Mouse (Mus musculus): ENCODE measurements around the gene Slc25a19.
"Not testable (repeated sequence)": the region's sequence is repeated elsewhere in the genome, so short reads cannot be mapped to it uniquely, and the experiment has no call there.

Slc25a19 gene

DNA sequence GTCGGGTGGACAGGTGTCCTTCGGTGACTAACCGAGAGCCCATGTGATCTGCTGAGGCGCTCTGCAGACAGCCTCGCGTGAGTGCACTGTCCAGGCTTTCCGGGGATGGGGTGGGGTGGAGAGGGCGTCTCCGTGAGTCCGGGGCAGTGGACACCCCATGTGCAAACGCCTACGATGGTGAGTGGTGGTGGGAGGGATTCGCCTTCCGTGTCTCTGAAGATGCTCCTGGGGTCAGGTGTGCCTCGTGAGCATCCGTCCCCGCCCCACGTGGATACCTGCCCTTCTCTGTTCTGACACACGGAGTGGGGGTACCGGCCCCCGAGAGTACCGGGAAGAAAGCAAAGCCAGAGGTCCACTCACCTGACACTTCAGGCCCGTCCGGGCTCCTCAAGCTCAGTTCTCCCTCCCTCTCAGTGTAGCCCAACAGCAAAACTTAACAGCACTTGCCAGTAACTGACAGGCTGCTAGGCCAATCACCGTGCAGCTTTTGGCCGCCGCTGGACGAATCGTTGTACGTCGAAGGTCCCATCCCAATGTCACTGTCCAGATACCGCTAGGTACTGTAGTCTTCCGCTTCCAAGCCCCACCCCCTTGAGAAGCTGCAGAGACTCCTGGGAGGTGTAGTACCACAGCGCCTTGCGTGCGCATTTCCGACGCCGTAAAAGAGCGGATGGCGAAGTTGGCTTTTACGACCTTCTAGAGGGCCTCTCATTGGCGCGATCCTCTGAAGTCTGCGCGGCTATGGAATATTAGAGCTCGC lies at the start of gene Slc25a19:
Slc25a19 (minus strand) TSS at position 591 of the 760 bp plus-strand sequence.
- peak; percentile 99 for DNase-seq (ENCODE audit: low read depth, low spot score)

- DNase-seq (ENCODE audit: low read depth, low spot score) = no peak
Measured at GRCm38 (mm10) chr11:115677511-115677910, 49.4 kb upstream of the Slc25a19 start.

GRCm38 (mm10) chr11:115676738-115677137 lies 48.6 kb upstream of the Slc25a19 start:
- no peak for DNase-seq (ENCODE audit: low read depth, low spot score)

DNA sequence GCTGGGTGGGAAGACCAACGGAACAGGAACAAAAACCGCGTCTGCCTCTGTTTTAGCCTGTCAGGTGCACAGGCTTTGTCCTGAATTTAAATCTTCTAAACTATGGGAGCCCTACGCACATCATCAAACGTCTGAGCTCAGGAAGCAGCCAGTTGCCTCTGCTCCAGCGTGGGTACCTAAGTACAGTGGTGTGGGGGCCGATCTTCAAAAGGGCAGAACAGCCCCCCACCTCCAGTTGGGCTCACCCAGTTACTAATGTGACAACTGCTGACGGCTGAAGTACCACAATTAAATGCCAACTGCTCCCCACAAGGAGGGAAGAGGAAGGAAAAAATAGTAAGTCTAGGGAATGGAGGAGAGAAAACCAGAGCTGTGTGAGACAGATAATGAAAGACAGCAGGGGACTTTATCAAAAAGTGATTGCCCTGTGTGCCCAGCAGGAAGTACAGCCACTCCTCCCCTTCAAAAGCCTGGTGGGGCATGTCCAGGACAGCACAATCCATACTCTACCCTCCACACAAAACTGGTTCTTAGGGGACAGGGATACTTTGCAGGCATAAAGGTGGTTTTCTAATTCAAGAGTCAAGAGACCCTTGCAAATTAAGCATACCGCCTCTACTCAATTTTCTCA lies 46.3 kb upstream of the Slc25a19 start:
- DNase-seq (ENCODE audit: low read depth, low spot score) = no peak

DNA sequence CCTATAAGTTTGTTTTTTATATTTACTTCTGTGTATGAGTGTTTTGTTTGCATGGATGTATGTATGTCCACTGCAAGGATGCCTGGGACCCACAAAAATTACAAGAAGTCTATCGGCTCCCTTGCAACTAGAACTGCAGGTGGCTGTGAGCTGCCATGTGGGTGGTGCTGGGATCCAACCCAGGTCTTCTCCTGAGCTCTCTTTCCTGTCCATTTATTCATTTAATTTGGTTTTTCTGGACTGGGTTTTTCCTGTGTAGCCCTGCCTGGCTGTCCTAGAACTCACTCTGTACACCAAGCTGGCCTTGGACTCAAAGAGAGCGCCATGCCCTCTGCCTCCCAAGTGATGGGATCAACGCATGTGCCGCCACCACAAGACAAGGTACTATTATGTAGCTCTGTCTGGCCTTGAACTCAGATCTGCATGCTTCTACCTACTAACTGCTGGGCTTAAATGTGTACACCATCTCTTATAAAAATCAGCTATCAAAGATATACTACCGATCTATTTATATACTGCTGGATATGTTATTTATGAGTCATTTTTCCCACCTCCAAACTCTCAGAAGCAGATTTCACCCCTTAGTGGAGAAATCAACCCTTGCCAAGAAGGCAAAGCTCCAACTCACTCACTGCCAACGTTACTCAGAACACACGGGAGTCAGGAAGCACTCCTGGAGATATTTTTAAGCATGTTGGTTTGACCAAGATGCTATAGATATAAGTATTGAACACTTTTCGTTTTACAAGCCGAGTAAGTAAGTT lies 45.6 kb upstream of the Slc25a19 start:
- DNase-seq (ENCODE audit: low read depth, low spot score) = no peak

- DNase-seq (ENCODE audit: low read depth, low spot score) = no peak
Measured at GRCm38 (mm10) chr11:115672226-115672987, 44.3 kb upstream of the Slc25a19 start.

- DNase-seq (ENCODE audit: low read depth, low spot score) = peak; percentile 42
Measured at GRCm38 (mm10) chr11:115670451-115671050, 42.5 kb upstream of the Slc25a19 start.

DNA sequence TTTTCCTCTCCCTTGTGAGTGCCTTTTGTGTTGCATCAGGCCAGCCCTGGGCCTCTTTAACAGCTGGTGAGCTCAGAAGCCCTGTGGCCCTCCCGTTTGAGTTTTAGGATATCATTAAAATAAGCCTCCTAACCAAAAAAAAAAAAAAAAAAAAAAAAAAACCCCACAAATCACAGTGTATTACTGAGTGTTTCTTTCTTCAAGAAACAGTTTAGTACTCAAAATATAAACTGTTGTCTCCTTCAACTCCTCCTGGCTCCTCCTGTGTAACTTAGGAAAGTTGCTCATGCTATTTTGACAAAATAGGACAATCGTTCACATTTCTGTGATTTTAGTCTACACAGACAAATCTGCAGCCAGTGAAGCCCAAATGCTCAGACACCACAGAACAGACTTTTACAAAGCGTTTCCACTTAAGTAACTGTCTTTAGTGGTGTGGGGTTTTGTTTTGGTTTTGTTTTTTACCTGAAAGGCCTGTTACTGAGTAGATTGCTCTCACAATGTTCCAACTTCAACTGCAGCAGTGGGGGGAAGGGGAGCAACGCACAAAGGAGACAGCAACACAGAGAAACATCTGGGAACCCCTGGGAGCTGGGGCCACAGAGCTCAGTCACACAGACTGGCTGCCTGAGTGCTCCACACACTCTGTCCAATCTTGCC lies 35.7 kb upstream of the Slc25a19 start:
- DNase-seq (ENCODE audit: low read depth, low spot score) = no peak

GRCm38 (mm10) chr11:115660376-115660775 lies 32.3 kb upstream of the Slc25a19 start:
- no peak for DNase-seq (ENCODE audit: low read depth, low spot score)

- no peak for DNase-seq (ENCODE audit: low read depth, low spot score)
Measured at GRCm38 (mm10) chr11:115658521-115658920, 30.4 kb upstream of the Slc25a19 start.

- no peak for DNase-seq (ENCODE audit: low read depth, low spot score)
Measured at GRCm38 (mm10) chr11:115654128-115654527, 26.0 kb upstream of the Slc25a19 start.

- DNase-seq (ENCODE audit: low read depth, low spot score) = no peak
Measured at GRCm38 (mm10) chr11:115653194-115653593, 25.1 kb upstream of the Slc25a19 start.

- DNase-seq (ENCODE audit: low read depth, low spot score) = no peak
Measured at GRCm38 (mm10) chr11:115651680-115652079, 23.6 kb upstream of the Slc25a19 start.

DNA sequence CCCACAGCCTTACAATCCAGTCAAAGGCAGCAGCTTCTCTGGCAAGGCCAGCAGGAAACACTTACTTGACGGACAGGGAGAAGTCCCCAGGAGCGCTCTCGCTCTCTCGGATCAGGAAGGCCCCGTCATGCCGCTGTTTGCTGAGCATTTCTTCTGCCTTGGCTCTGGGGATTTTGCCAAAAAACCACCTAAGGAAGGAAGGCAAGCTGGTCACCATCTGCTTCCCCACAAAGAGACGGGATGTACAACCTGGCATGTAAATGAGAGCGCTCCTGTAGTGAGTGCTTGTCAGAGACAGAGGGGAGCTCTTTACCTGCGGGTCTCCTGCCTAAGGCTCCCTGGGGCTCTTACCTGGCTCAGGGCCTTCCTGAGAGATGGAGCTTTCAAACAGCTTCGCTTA lies 21.6 kb upstream of the Slc25a19 start:
- no peak for DNase-seq (ENCODE audit: low read depth, low spot score)

DNA sequence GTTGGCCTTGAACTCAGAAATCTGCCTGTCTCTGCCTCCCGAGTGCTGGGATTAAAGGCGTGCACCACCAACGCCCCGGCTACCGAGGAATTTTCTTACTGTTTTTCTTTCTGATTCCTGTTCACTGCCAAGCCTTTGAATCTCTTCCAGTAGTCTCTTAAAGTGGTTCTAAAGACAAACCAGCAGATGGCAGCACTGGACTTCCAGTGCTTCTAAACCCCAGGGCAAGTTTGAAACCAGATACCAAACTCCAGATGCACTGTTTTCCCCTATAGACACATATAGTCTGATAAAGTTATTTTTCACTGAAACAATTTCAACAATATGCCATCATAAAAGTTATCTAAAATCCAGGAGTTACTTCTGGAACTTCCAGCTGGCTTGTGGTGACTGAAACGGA lies 19.4 kb upstream of the Slc25a19 start:
- peak; percentile 81 for DNase-seq (ENCODE audit: low read depth, low spot score)

DNA sequence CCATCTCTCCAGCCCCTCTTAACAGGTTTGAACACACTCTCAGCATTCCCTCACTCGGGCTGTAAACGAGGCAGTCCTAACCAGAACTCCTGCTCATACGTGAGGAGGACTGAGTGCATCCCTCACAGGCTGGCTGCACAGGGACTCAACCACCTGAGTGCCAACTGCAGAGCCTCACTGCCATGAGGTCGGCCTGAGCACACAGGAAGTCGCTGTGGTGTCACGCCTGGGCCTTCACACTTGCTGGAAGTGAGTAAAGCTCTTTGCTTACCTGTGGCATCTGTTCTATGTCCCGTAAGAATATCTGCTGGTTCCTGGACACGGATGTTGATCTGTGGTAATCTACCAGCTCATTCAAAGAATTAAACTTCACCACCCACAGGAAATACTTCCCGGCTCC lies 18.3 kb upstream of the Slc25a19 start:
- DNase-seq (ENCODE audit: low read depth, low spot score) = no peak

- DNase-seq (ENCODE audit: low read depth, low spot score) = not testable (repeated sequence)
Measured at GRCm38 (mm10) chr11:115645498-115645897, 17.4 kb upstream of the Slc25a19 start.

- no peak for DNase-seq (ENCODE audit: low read depth, low spot score)
Measured at GRCm38 (mm10) chr11:115644308-115644707, 16.2 kb upstream of the Slc25a19 start.

- no peak for DNase-seq (ENCODE audit: low read depth, low spot score)
Measured at GRCm38 (mm10) chr11:115643265-115643664, 15.2 kb upstream of the Slc25a19 start.

DNA sequence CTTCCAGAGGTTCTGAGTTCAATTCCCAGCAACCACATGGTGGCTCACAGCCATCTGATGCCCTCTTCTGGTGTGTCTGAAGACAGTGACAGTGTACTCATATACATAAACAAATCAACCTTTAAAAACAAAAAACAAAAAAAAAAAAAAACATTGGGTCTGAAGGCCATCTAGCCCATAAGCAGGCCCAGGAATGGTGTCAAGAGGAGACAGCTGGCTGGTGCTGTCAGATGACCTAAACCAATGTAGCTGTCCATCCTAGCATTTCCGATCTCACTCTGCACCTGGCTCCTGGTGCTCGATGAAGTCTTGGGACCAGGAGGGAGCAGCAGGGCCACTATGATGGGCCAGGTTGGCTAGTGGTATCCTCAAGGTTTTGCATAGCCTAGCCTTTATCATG lies 14.6 kb upstream of the Slc25a19 start:
- no peak for DNase-seq (ENCODE audit: low read depth, low spot score)

- DNase-seq (ENCODE audit: low read depth, low spot score) = no peak
Measured at GRCm38 (mm10) chr11:115641664-115642036, 13.6 kb upstream of the Slc25a19 start.

Measured in forelimb bud, embryonic 11.5 days (tissue).